Mouse (Mus musculus): ENCODE measurements at regions not wholly inside any gene's neighbourhood (a gene's known extent, or its start where the extent isn't known, plus 50 kb on each side); places are given as distances from the start of the nearest gene placed in this dataset.

DNA sequence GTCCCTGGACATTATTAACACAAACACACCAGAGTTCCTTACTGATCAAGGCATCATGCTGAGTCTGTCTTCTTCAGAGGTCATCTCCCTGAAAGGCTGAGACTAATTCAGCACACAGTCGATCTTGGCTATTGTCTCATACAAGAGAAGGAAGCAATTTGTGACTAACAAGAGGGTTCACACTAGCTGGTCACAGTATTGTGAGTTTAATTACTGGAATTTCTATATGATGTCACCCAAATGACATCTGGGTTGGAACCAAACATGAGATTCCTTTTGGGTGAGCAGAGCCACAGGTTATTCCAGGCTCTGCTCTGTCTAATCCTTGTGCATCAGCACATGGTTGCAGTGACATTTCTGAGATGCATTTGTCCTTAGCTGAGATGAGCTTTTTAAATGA is 1728.9 kb upstream of the Gm7489 start:
- no peak for TF ChIP-seq CTCF (IDR thresholded peaks at IDR 0.05; ENCODE audit: borderline replicate concordance, control insufficient read depth, extremely low read depth, insufficient read depth, low read length, poor library complexity)
- no peak for TF ChIP-seq POLR2A (IDR thresholded peaks at IDR 0.05; ENCODE audit: control insufficient read depth, extremely low read depth, insufficient read depth, low read length, poor library complexity)

All from thymus, adult 2 months (tissue).